Mouse (Mus musculus): Measurements from ENCODE around the gene Lhb. TPM values are rescaled to one million over a fixed set of nuclear protein-coding genes. Genes with fewer than 3 reads are reported as not detected.
"Not testable (repeated sequence)": the region's sequence is repeated elsewhere in the genome, so short reads cannot be mapped to it uniquely, and the experiment has no call there.

The Lhb gene
- total RNA-seq (2022) = not detected

- DNase-seq = no peak
Observed at GRCm38 (mm10) chr7:45420615-45420919, at the start of gene Lhb. Gene Lhb, plus strand, starts transcription at chr7:45420820.

DNA sequence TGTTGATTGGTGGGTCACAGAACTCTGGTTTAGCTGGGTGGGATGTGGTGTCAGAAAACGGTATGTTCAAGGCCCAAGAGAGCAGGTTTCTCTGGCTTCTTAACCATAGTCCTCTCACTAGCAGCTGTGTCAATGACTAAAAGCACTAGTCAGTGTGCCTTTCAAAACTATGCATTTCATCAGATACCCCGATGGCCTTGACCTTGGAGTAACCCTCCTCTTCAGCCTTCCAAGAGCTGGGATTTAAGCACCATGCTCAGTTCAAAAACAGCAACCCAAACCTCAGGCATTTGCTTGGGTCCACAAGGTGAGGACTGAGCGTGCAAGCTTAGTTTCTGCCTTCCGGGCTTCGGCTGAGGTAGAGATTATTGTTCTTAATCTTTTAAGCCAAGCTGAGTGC lies 48.2 kb upstream of the Lhb start:
- no peak for DNase-seq

DNA sequence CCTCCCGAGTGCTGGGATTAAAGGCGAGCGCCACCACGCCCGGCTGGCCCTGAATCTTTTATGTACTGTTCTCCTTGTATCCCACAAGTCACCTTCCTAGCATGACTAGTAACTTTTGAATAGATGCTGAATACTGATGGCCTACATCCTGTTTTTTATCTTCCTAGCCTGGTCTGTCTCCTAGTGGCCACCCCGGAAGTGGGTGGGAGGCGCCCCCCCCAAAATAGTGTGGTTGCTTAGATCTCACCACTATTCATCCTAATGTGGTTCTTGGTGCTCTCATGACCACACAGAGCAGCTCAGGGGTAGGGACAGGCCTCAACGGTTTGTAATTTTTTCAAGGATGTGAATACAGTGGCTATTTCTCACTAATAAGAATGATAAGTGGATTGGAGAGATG lies 46.0 kb upstream of the Lhb start:
- DNase-seq = no peak

DNA sequence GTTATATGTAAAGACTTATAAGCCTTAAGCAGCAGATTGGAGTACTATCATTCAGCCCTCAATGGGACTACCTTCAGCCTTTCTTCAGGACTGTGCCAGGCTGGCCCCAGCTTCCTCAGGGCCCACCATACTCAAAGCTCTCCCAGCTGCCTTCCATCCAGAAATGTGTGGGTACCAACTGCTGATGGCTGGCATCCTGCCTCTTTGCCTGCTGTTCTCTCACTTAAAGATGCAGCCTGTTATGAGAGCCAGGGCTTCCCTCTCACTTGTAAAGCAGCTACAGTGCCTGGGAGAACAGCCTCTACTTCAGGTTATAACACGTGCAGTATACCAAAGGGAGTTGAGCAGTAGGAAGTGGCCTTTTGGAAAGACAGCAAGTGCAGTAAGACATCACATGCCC lies 44.6 kb upstream of the Lhb start:
- DNase-seq = no peak

DNA sequence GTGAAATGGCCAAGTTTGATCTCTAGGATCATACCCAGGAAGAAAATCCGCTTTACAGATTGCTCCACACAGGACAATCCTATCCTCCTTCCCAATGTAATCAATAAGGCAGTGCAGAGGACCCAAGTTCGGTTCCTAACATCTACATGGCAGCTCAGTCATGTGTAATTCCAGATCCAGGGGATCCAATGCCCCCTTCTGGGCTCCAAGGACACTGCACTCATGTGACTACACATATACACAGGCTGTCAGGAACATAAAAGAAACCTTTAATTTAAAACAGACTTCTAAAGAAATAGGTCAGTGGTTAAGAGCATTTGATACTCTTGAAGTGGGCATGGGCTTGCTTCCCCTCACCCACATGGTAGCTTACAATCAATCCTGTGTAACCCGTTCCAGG lies 34.5 kb upstream of the Lhb start:
- DNase-seq = no peak

GRCm38 (mm10) chr7:45395129-45395541 lies 25.5 kb upstream of the Lhb start:
- DNase-seq = no peak

DNA sequence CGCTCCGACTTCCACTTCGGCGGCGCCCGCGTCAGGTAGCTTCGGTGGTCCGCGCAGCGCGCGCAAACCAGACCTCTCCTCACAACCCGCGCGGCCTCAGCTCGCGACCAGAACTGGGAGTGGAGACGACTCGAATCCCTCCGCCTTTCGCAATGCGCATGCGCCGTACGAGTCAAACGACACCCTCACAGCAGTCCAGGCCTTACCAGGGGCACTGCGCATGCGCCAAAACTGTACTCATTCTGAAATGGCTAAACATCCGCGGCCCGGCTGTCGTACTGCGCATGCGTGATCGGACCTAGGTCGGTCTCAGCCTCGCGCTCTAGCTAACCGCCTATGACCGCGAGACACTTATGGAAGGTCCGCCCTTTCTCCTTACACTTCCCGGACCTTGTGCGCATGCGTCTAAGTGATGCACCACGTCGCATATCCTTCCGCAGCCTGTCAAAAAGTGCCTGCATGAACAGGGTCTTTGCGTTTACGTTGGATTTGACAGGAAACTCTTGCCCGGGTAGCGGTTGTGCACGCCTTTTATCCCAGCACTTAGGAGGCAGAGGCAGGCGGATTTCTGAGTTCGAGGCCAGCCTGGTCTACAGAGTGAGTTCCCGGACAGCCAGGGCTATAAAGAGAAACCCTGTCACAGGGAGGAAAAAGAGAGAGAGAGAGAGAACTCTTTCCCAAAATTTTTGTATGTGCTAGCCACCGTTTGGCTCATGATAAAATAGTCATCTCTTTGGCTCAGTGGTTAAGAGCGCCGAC lies 24.9 kb upstream of the Lhb start, which contains the start of gene Snrnp70:
Snrnp70 (minus strand) TSS at position 165 of the 759 bp plus-strand sequence.
- DNase-seq = peak; percentile 100

DNA sequence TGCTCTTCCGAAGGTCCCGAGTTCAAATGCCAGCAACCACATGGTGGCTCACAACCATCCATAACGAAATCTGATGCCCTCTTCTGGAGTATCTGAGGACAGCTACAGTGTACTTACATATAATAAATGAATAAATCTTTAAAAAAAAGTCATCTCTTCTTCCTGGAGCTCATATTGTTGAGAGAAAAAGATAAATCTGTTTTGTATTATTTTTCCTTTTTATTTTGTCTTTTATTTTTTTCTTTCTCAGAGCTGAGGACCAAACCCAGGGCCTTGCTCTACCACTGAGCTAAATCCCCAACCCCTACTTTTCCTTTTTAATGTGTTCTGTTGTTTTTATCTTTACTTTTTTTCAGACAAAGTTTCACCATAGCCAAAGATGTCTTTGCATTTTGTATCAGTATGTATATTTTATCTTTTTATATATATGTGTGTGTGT lies 24.3 kb upstream of the Lhb start:
- not testable (repeated sequence) for DNase-seq

- no peak for DNase-seq
Observed at GRCm38 (mm10) chr7:45396787-45397186, 23.8 kb upstream of the Lhb start.

DNA sequence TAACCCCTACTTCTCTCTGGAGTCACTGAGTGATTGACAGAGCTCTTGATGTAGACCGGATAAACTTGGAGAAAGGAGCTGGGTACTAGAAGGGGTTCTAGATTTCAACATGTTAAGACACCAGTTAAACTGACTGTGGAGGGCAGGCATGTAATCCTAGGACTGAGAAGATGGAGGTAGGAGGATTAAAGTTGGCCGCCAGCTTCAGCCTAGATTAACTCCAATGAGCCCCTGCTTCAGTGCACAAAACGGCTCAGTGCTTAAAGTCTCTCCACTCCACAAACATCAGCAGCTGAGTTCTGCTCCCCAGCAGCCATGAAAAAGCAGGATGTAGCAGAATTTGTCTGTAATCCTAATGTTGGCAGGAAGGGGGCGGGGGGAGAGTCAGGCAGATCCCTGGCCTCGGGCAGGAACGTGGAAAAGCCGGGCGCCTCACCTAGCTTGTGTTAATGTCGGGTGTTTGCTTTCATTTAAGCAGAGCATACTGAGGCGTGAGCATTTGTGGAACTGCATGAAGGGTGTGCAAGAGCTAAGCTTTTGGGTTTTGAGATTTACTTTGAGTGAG lies 19.0 kb upstream of the Lhb start:
- no peak for DNase-seq

GRCm38 (mm10) chr7:45403532-45404261 lies 16.9 kb upstream of the Lhb start:
- DNase-seq = no peak

- peak; percentile 44 for DNase-seq
Observed at GRCm38 (mm10) chr7:45405091-45406075, 15.2 kb upstream of the Lhb start, which contains the start of gene Kcna7. Gene Kcna7, plus strand, starts transcription at chr7:45405653.

DNA sequence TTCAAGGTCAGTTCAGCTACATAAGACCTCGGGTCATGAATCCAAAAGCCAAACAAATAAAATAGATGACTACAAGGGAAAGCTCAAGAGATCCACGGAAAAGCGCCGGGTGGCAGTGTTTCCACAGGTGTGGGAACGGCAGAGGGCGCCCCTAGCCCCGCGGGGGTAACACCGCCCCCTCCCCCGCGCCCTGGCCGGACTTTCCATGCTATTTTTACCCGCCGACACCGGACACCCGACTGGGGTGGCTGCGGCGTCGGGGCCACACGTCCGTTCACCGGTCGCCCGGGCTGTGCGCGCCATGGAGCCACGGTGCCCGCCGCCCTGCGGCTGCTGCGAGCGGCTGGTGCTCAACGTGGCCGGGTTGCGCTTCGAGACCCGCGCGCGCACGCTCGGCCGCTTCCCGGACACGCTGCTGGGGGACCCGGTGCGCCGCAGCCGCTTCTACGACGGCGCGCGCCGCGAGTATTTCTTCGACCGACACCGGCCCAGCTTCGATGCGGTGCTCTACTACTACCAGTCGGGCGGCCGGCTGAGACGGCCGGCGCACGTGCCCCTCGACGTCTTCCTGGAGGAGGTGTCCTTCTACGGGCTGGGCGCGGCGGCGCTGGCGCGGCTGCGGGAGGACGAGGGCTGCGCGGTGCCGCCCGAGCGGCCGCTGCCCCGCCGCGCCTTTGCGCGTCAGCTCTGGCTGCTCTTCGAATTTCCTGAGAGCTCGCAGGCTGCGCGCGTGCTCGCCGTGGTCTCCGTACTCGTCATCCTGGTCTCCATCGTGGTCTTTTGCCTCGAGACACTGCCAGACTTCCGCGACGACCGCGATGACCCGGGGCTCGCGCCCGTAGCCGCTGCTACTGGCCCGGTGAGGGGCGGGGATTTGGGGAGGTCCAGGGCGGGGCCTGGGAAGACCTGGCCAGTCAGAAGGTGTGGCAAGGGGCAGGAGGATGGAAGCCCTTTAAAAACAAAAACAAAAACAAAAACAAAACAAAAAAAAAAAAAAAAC lies 14.2 kb upstream of the Lhb start:
- no peak for DNase-seq

DNA sequence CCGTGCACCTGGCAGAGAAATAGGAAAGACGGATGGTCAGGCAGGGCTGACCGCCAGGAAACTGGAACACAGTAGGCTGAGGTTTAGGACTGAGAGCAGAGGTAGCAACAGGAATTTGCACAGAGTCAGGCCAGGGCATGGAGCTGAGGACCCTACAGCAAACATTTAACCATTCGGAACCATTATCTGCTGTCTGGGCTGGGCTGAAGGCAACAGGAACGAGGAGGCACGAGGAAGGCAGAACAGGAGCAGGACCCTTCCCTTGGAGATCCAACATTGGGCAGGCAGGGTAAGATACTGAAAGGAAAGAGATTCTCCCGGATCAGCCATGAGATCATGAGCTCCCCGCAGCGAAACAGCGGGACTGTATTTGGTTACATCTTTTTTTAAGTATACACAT lies 12.8 kb upstream of the Lhb start:
- no peak for DNase-seq

DNA sequence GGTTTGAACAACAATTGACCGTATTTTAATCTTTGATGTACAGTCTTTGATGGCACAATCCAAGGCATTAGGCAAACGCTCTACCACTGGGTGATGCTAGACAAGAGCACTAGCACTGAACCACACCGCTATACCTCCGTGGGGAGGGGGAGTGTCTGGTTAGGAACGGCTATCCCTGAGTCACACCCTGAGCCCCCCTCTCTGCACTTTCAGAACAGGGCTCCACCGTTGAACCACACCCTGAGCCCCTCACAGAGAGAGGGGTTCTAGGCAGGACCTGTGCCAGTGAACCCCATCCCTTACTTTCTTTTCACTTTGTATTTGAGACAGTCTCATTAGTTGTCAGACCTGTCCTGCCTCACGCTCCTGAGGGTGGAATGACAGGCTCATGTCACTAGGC lies 12.3 kb upstream of the Lhb start:
- DNase-seq = no peak

- DNase-seq = no peak
Observed at GRCm38 (mm10) chr7:45408949-45409348, 11.7 kb upstream of the Lhb start.

GRCm38 (mm10) chr7:45409497-45410163 lies 11.0 kb upstream of the Lhb start:
- no peak for DNase-seq

DNA sequence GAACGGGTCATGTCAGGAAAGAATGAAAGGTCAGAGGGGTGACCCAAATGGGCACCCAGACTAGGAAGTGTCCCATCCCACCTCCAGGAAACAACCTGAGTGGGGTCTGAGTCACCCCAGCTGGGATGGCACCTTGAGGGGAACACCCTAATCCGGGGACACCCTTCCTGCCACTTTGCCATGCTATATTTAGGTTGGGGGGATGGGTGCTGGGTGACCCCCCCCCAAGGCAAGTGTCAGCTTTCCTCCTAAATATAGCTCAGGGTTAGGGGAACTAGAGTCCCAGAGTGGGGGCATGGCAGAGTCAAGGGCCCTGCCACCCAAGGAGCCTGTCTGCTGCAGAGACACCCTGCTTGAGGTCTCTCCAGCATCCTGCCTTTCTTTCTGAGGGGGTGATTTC lies 8.2 kb upstream of the Lhb start:
- DNase-seq = no peak

DNA sequence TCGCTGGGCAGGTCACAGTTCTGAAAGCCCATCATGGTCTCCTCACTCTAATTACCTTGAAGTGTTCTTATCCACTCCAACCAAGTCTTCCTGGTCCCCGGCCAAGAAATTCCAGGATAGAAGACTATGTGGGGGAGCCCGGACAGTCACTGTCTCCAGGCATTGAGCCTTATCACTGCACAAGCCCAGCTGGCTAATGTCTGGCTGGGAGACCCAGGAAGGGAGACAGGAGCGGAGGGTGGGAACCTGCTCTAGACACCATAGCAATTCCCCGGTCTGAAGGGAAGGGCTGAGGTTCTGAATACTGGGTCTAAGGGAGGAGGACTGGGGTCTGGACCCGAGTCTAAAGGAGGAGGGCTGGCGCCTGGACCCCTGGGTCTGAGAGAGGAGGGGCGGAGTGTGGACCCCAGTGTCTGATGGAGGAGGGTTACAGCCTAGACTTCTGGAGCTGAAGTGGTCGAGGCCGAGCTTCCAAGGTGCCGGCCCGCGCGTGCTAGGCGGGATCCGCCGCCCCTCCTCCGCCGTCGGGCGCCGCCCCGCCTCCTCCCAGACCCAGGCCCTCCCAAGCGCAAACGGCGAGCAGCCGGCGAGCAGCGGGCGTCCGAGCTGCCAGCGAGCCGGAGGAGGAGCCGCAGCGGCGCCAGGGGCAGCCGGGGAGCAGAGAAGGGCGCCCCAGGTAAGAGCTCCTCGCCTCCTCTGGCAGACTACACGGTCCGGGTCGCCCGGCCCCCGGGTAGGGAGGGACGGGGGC lies 7.3 kb upstream of the Lhb start, which contains the start of gene Ntf5:
Ntf5 (plus strand) TSS at position 583 of the 751 bp plus-strand sequence.
- no peak for DNase-seq

Measured in adrenal gland, adult 8-10 months (tissue).